Mouse (Mus musculus) limb, embryonic 13.5 days (tissue): ENCODE data around the gene Olfr26. TPM values are rescaled to one million over a fixed set of nuclear protein-coding genes. Genes with fewer than 3 reads are reported as not detected.
"Not testable (repeated sequence)": the region's sequence is repeated elsewhere in the genome, so short reads cannot be mapped to it uniquely, and the experiment has no call there.

Source experiments
- ATAC-seq: fragments of 200-750 bp; cut with Nextera tagmentation; 2 replicates; pipeline ENCODE4 v1.8.0; 2017; ENCODE audit warnings: low read depth, moderate number of reproducible peaks, moderate TSS enrichment; ENCODE audit not compliant: low FRiP score
- H3K27ac ChIP-seq: fragments of 300-500 bp; sonication (generic); 2 replicates; pipeline ENCODE4 v1.5.1; 2015; ENCODE audit warnings: inconsistent platforms, mild to moderate bottlenecking, moderate library complexity
- H3K27me3 ChIP-seq: fragments of 300-500 bp; sonication (generic); 2 replicates; pipeline ENCODE4 v1.6.1; 2015; ENCODE audit warnings: mild to moderate bottlenecking, inconsistent platforms
- H3K36me3 ChIP-seq: fragments of 300-500 bp; sonication (generic); 2 replicates; pipeline ENCODE4 v1.6.1; 2015; ENCODE audit warnings: inconsistent platforms, mild to moderate bottlenecking, moderate library complexity
- H3K4me1 ChIP-seq: fragments of 300-500 bp; sonication (generic); 2 replicates; pipeline ENCODE4 v1.6.1; 2015; ENCODE audit warnings: inconsistent platforms
- H3K4me2 ChIP-seq: fragments of 300-500 bp; sonication (generic); replicated peaks from 2 replicates; pipeline ENCODE4 v1.6.1; 2015; ENCODE audit warnings: inconsistent platforms, mild to moderate bottlenecking, moderate library complexity
- H3K4me3 ChIP-seq: fragments of 300-500 bp; sonication (generic); 2 replicates; pipeline ENCODE4 v1.5.1; 2015; ENCODE audit warnings: moderate library complexity, mild to moderate bottlenecking, inconsistent platforms
- H3K9ac ChIP-seq: fragments of 300-500 bp; sonication (generic); 2 replicates; pipeline ENCODE4 v1.6.1; 2015; ENCODE audit warnings: mild to moderate bottlenecking, inconsistent platforms
- H3K9me3 ChIP-seq: fragments of 300-500 bp; sonication (generic); 2 replicates; pipeline ENCODE4 v1.6.1; 2016; ENCODE audit warnings: inconsistent platforms
- WGBS: fragments of 180-500 bp; shearing (Covaris S2); methylation state at CpG from one replicate; pipeline ENCODE4 v1.1.7; 2015; 5-methylcytosine and 5-hydroxymethylcytosine counted together
- polyA plus RNA-seq: library from polyadenylated mRNA; unstranded; fragments of >200 nt; fragmentation: Nextera tagmentation; extraction: Ambion mirVana; gene quantifications from 2 replicates; pipeline ENCODE4 v1.2.1, GENCODE M21; 2015

Gene Olfr26
- polyA plus RNA-seq: not detected in 2 replicates

- H3K9ac ChIP-seq: no peak within 1 kb of the TSS
- no peak for ATAC-seq
- no peaks in the 10 kb centered on the region for H3K27me3 ChIP-seq
Measured at GRCm38 (mm10) chr9:38854760-38855159, at the start of gene Olfr26. TSS of gene Olfr26 (plus strand) at chr9:38855060.

GRCm38 (mm10) chr9:38805696-38806095 is 49.2 kb upstream of the Olfr26 start:
- no peak overlapping the region for H3K27ac ChIP-seq
- no peak overlapping the region for H3K9ac ChIP-seq
- no peaks in the 10 kb centered on the region for H3K4me1 ChIP-seq
- no peaks in the 10 kb centered on the region for H3K36me3 ChIP-seq
- no peak overlapping the region for H3K4me2 ChIP-seq
- ATAC-seq: no peak
- no peaks in the 10 kb centered on the region for H3K27me3 ChIP-seq
- H3K4me3 ChIP-seq: no peak overlapping the region
- H3K9me3 ChIP-seq: no peaks in the 10 kb centered on the region

More at GRCm38 (mm10) chr9:38854760-38855159, at the start of gene Olfr26:
- H3K27ac ChIP-seq: no peak within 1 kb of the TSS
- no peaks in the 10 kb centered on the region for H3K9me3 ChIP-seq
- no peak within 1 kb of the TSS for H3K4me2 ChIP-seq
- no peaks in the 10 kb centered on the region for H3K4me1 ChIP-seq
- H3K4me3 ChIP-seq: no peak within 1 kb of the TSS
- H3K36me3 ChIP-seq: no peaks in the 10 kb centered on the region

GRCm38 (mm10) chr9:38814314-38814713 is 40.5 kb upstream of the Olfr26 start, which contains the start of gene Olfr922:
TSS of gene Olfr922 (plus strand) at chr9:38814614.
- Histone ChIP-seq H3K27ac (no peak within 1 kb of the TSS), H3K4me1 (no peaks in the 10 kb centered on the region), H3K27me3 (no peaks in the 10 kb centered on the region), H3K4me3 (no peak within 1 kb of the TSS), H3K36me3 (no peaks in the 10 kb centered on the region), H3K4me2 (no peak within 1 kb of the TSS), H3K9me3 (no peaks in the 10 kb centered on the region), H3K9ac (no peak within 1 kb of the TSS)
- 73% methylated on average over 2 of the region's 2 CpGs for WGBS
- no peak for ATAC-seq

GRCm38 (mm10) chr9:38815458-38815986 is 39.3 kb upstream of the Olfr26 start:
- ATAC-seq: no peak
- WGBS: 94% methylated on average over 1 of the region's 1 CpGs

GRCm38 (mm10) chr9:38826245-38826644 is 28.6 kb upstream of the Olfr26 start, which contains the start of gene Olfr923:
TSS of gene Olfr923 (plus strand) at chr9:38826545.
- WGBS: 82% methylated on average over 1 of the region's 1 CpGs
- Histone ChIP-seq H3K9me3 (no peaks in the 10 kb centered on the region), H3K9ac (no peak within 1 kb of the TSS), H3K4me3 (no peak within 1 kb of the TSS), H3K4me2 (no peak within 1 kb of the TSS), H3K27ac (no peak within 1 kb of the TSS), H3K27me3 (no peaks in the 10 kb centered on the region), H3K36me3 (no peaks in the 10 kb centered on the region), H3K4me1 (no peaks in the 10 kb centered on the region)
- no peak for ATAC-seq

More at GRCm38 (mm10) chr9:38815458-38815986, 39.3 kb upstream of the Olfr26 start:
- H3K36me3 ChIP-seq: no peaks in the 10 kb centered on the region
- H3K9me3 ChIP-seq: no peaks in the 10 kb centered on the region
- no peak overlapping the region for H3K4me2 ChIP-seq
- H3K27me3 ChIP-seq: no peaks in the 10 kb centered on the region
- H3K9ac ChIP-seq: no peak overlapping the region
- H3K4me3 ChIP-seq: no peak overlapping the region
- no peaks in the 10 kb centered on the region for H3K4me1 ChIP-seq
- H3K27ac ChIP-seq: no peak overlapping the region

GRCm38 (mm10) chr9:38833027-38833426 is 21.8 kb upstream of the Olfr26 start:
- 82% methylated on average over 2 of the region's 2 CpGs for WGBS
- H3K27me3 ChIP-seq: no peaks in the 10 kb centered on the region

GRCm38 (mm10) chr9:38844149-38844548 is 10.7 kb upstream of the Olfr26 start, which contains the start of gene Olfr924:
TSS of gene Olfr924 (plus strand) at chr9:38844449.
- no peaks in the 10 kb centered on the region for H3K36me3 ChIP-seq
- H3K27me3 ChIP-seq: no peaks in the 10 kb centered on the region
- no peak within 1 kb of the TSS for H3K4me3 ChIP-seq
- H3K4me1 ChIP-seq: no peaks in the 10 kb centered on the region
- H3K9ac ChIP-seq: no peak within 1 kb of the TSS
- no peak for ATAC-seq
- 95% methylated on average over 1 of the region's 1 CpGs for WGBS
- no peaks in the 10 kb centered on the region for H3K9me3 ChIP-seq
- H3K4me2 ChIP-seq: no peak within 1 kb of the TSS
- no peak within 1 kb of the TSS for H3K27ac ChIP-seq

More at GRCm38 (mm10) chr9:38833027-38833426, 21.8 kb upstream of the Olfr26 start:
- H3K4me2 ChIP-seq: no peak overlapping the region
- no peak for ATAC-seq
- no peak overlapping the region for H3K27ac ChIP-seq
- H3K4me1 ChIP-seq: no peaks in the 10 kb centered on the region
- no peaks in the 10 kb centered on the region for H3K36me3 ChIP-seq
- H3K9ac ChIP-seq: no peak overlapping the region
- H3K9me3 ChIP-seq: no peaks in the 10 kb centered on the region
- no peak overlapping the region for H3K4me3 ChIP-seq

GRCm38 (mm10) chr9:38874880-38875279 is 20.0 kb downstream of the Olfr26 start:
- not testable (repeated sequence) for H3K9me3 ChIP-seq, H3K4me2 ChIP-seq, H3K9ac ChIP-seq, H3K27me3 ChIP-seq, H3K4me3 ChIP-seq, ATAC-seq, H3K27ac ChIP-seq, H3K4me1 ChIP-seq, H3K36me3 ChIP-seq
- WGBS: 56% methylated on average over 2 of the region's 2 CpGs

- H3K27me3 ChIP-seq: no peaks in the 10 kb centered on the region
- H3K4me1 ChIP-seq: no peaks in the 10 kb centered on the region
- no peak within 1 kb of the TSS for H3K9ac ChIP-seq
- H3K4me3 ChIP-seq: no peak within 1 kb of the TSS
- no peak within 1 kb of the TSS for H3K4me2 ChIP-seq
- H3K9me3 ChIP-seq: peaks cover 6% of the 10 kb centered on the region
- no peak within 1 kb of the TSS for H3K27ac ChIP-seq
- no peaks in the 10 kb centered on the region for H3K36me3 ChIP-seq
- 81% methylated on average over 2 of the region's 2 CpGs for WGBS
- ATAC-seq: no peak
Measured at GRCm38 (mm10) chr9:38876826-38877225, 22.0 kb downstream of the Olfr26 start, which contains the start of gene Olfr926. TSS of gene Olfr926 (plus strand) at chr9:38877126.

Other genes starting within 250 kb of the Olfr26 start
- gene Olfr914, start 250.0 kb upstream of the Olfr26 start, polyA plus RNA-seq: not detected in 2 replicates
- gene Olfr916, start 195.2 kb upstream of the Olfr26 start, polyA plus RNA-seq: not detected in 2 replicates
- not detected in 2 replicates for gene Olfr917, start 189.2 kb upstream of the Olfr26 start, polyA plus RNA-seq
- not detected in 2 replicates for gene Olfr918, start 180.5 kb upstream of the Olfr26 start, polyA plus RNA-seq
- not detected in 2 replicates for gene Olfr919, start 151.4 kb upstream of the Olfr26 start, polyA plus RNA-seq
- 20.8 and 21.4 TPM in 2 replicates for gene Vwa5a, start 136.8 kb upstream of the Olfr26 start, polyA plus RNA-seq
- 0.03 TPM in 2 replicates for gene Olfr920, start 102.8 kb upstream of the Olfr26 start, polyA plus RNA-seq
- gene Olfr921, start 82.0 kb upstream of the Olfr26 start, polyA plus RNA-seq: not detected in 2 replicates
- gene Olfr922, start 40.4 kb upstream of the Olfr26 start, polyA plus RNA-seq: not detected in 2 replicates
- not detected in 2 replicates for gene Olfr923, start 28.5 kb upstream of the Olfr26 start, polyA plus RNA-seq
- gene Olfr924, start 10.6 kb upstream of the Olfr26 start, polyA plus RNA-seq: not detected in 2 replicates
- gene Olfr926, start 22.1 kb downstream of the Olfr26 start, polyA plus RNA-seq: not detected in 2 replicates
- gene Olfr930, start 74.7 kb downstream of the Olfr26 start, polyA plus RNA-seq: not detected in 2 replicates
- gene Olfr933, start 117.3 kb downstream of the Olfr26 start, polyA plus RNA-seq: not detected in 2 replicates
- gene Olfr934, start 133.3 kb downstream of the Olfr26 start, polyA plus RNA-seq: not detected in 2 replicates
- not detected in 2 replicates for gene Olfr935, start 144.6 kb downstream of the Olfr26 start, polyA plus RNA-seq
- gene Olfr146, start 168.3 kb downstream of the Olfr26 start, polyA plus RNA-seq: not detected in 2 replicates
- gene Olfr937, start 209.9 kb downstream of the Olfr26 start, polyA plus RNA-seq: not detected in 2 replicates
- not detected in 2 replicates for gene Olfr938, start 223.8 kb downstream of the Olfr26 start, polyA plus RNA-seq